Mouse (Mus musculus) bone marrow, adult 2 months (tissue): ENCODE measurements around the gene Frmpd2.

Experiments
- CTCF ChIP-seq: fragments of 200-500 bp; IDR thresholded peaks from 2 replicates; pipeline ENCODE4 v1.5.1; 2011; ENCODE audit warnings: low read length, control low read depth; ENCODE audit not compliant: control insufficient read depth, insufficient read depth
- POLR2A ChIP-seq: fragments of 200-500 bp; IDR thresholded peaks from 2 replicates; pipeline ENCODE4 v1.6.1; 2011; ENCODE audit warnings: low read depth, mild to moderate bottlenecking, control low read depth, low read length, borderline replicate concordance; ENCODE audit not compliant: control insufficient read depth

GRCm38 (mm10) chr14:33467766-33468165, 3.7 kb upstream of the Frmpd2 start:
- no peak for TF ChIP-seq POLR2A
- TF ChIP-seq CTCF: no peak
